Mouse (Mus musculus) heart, adult 2 months (tissue): Measurements from ENCODE around the gene Shroom3. TPM values are rescaled to one million over a fixed set of nuclear protein-coding genes. Genes with fewer than 3 reads are reported as not detected.
A peak's percentile ranks its signal among the peaks of the same experiment; 100 is the strongest.

ENCODE experiments used
- DNase-seq, 2 experiments: peaks; one replicate each; pipeline ENCODE4 v3.0.0; 2021
- H3K27ac ChIP-seq: fragments of 200-600 bp; 2 replicates; pipeline ENCODE4 v1.8.1; 2022
- H3K27me3 ChIP-seq: fragments of 200-500 bp; 2 replicates; pipeline ENCODE4 v1.6.1; 2012; ENCODE audit warnings: mild to moderate bottlenecking, low read length, inconsistent platforms, mixed read lengths; ENCODE audit not compliant: control insufficient read depth, insufficient read depth
- H3K36me3 ChIP-seq: fragments of 200-500 bp; 2 replicates; pipeline ENCODE4 v1.6.1; 2012; ENCODE audit warnings: low read length, inconsistent platforms; ENCODE audit not compliant: control insufficient read depth, insufficient read depth
- H3K4me1 ChIP-seq: fragments of 200-500 bp; 2 replicates; pipeline ENCODE4 v1.6.1; 2011; ENCODE audit warnings: low read length; ENCODE audit not compliant: control insufficient read depth, insufficient read depth
- H3K4me3 ChIP-seq: fragments of 200-600 bp; 2 replicates; pipeline ENCODE4 v1.8.1; 2022
- H3K79me2 ChIP-seq: fragments of 200-500 bp; replicated peaks from 2 replicates; pipeline ENCODE4 v1.6.1; 2012; ENCODE audit warnings: mild to moderate bottlenecking, inconsistent platforms, low read length, moderate library complexity, mixed read lengths; ENCODE audit not compliant: control insufficient read depth, insufficient read depth
- H3K9ac ChIP-seq: fragments of 200-500 bp; 2 replicates; pipeline ENCODE4 v1.6.1; 2012; ENCODE audit warnings: low read depth, mild to moderate bottlenecking, control low read depth, inconsistent platforms, low read length, mixed read lengths
- CTCF ChIP-seq: fragments of 200-600 bp; IDR thresholded peaks from 2 replicates; pipeline ENCODE4 v1.8.1; 2022; ENCODE audit warnings: antibody characterized with exemption, mild to moderate bottlenecking, moderate library complexity
- EP300 ChIP-seq: fragments of 200-500 bp; IDR thresholded peaks from 2 replicates; pipeline ENCODE4 v1.6.1; 2011; ENCODE audit warnings: low read depth, low read length, control low read depth; ENCODE audit not compliant: insufficient read depth
- POLR2A ChIP-seq: fragments of 200-500 bp; IDR thresholded peaks from 2 replicates; pipeline ENCODE4 v1.6.1; 2011; ENCODE audit warnings: mild to moderate bottlenecking, low read depth, low read length, control low read depth; ENCODE audit not compliant: insufficient read depth
- WGBS: fragments of 180-500 bp; shearing (Covaris S2); methylation state at CpG from one replicate; pipeline ENCODE4 v1.1.7; 2018; 5-methylcytosine and 5-hydroxymethylcytosine counted together
- intact Hi-C: fragments of 180-260 bp; cut with DNase I; formaldehyde crosslinking; loops from one replicate; pipeline ENCODE4 v1.15.1; 2025
- polyA plus RNA-seq: library from polyadenylated mRNA; depleted of rRNA; stranded (reverse); fragments of >200 nt; gene quantifications from 2 replicates; pipeline ENCODE4 v1.2.3, GENCODE M21; 2012
- total RNA-seq, 2 experiments: library from RNA; stranded (reverse); gene quantifications; 2 replicates each; pipeline ENCODE4 v1.2.3; 2021

Gene Shroom3
- total and polyA plus RNA-seq, 3 experiments, result 32.8 to 38.5 (median 32.8) TPM

DNA sequence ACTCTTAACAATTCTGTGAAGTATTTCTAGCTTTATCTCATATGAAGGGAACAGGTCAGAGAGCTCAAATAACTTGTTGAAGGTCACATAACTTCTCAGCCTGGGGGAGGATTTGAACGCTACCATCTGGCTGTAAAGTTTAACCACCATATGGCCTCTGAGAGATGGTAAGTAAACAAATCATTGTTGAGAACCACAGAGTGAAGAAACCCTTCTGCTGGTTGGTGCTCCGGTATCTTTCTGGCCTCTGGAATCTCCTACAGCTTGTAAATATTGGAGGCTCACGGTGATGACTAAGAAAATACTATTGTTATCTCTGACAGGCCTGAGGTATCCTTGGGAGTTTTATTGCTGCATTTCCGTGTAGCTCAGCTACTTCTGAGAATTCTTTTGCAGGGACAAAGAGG, 80.3 kb downstream of the Shroom3 start:
- Histone ChIP-seq H3K36me3 (peaks cover 2% of the 10 kb centered on the region; the same call in 1 of the 2 replicates), H3K9ac (no peak overlapping the region), H3K27me3 (no peaks in the 10 kb centered on the region), H3K79me2 (no peaks in the 10 kb centered on the region), H3K4me3 (no peak overlapping the region), H3K4me1 (peaks cover 6% of the 10 kb centered on the region), H3K27ac (0 out of 2 replicates have a peak overlapping the region, but pooled peaks have one; percentile 23)
- TF ChIP-seq POLR2A, result no peak
- TF ChIP-seq EP300, result no peak
- no peak for TF ChIP-seq CTCF
- intact Hi-C loops, result no loop called here
- DNase-seq, result no peak
- 20% methylated on average over 4 of the region's 4 CpGs for WGBS

DNA sequence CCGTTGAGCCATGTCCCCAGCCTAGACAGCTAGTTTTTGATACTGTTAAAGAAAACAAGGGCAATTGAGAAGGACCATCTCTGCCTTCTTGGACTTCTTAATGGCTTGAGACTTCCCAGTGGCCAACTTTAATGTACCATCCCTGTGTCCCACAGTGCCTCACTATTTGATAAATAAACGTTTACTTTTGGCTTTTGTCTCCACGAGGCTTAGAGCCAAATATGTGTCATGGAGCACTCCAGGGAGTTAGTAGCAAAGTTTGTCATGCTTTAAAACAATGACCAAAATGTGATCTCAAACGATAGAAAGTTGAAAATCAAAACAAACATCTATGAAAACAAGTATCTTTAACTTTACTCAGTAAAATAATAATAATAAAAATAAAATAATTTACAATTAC, 83.1 kb downstream of the Shroom3 start:
- Histone ChIP-seq H3K9ac (no peak overlapping the region), H3K4me1 (peaks cover 6% of the 10 kb centered on the region), H3K27ac (no peak overlapping the region), H3K4me3 (no peak overlapping the region), H3K27me3 (no peaks in the 10 kb centered on the region), H3K36me3 (peaks cover 2% of the 10 kb centered on the region; the same call in 1 of the 2 replicates), H3K79me2 (no peaks in the 10 kb centered on the region)
- no peak for DNase-seq
- no peak for TF ChIP-seq CTCF
- TF ChIP-seq POLR2A, result no peak
- TF ChIP-seq EP300, result no peak
- 22% methylated on average over 4 of the region's 4 CpGs for WGBS
- intact Hi-C loops, result no loop called here

DNA sequence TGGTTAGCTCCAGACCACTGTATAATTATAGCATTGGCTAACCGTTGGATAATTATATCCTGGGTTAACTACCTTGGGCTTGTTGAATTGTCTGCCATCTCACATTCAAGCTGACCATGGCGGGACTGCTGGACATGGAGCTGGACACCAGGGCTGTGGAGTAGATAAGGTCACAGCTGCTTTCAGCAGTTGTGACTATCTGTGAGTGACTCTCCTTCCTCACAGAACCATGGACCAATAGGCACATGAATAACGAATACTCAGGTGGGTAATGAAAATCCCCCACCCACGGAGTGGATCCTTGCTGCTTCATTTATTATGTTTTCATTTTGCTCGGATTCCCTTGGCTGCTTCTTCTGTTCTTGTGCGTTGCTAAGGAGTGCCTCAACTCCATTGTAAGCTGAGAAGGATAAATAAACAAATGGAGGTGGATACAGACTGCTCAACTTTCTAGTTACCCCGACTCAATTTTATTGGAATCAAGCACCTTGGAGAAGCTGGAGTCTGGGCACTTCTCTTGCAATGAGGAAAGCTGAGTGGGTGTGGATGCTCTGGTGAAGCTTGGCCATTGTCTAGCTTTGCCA, 84.1 kb downstream of the Shroom3 start:
- H3K27me3 ChIP-seq, result no peaks in the 10 kb centered on the region
- no peak overlapping the region for H3K9ac ChIP-seq
- TF ChIP-seq POLR2A (no peak), EP300 (no peak), CTCF (no peak)
- intact Hi-C loops, result no loop called here
- peaks cover 2% of the 10 kb centered on the region; the same call in 1 of the 2 replicates for H3K36me3 ChIP-seq
- no peak for DNase-seq
- no peaks in the 10 kb centered on the region for H3K79me2 ChIP-seq
- WGBS, result 52% methylated on average over 7 of the region's 7 CpGs
- H3K4me1 ChIP-seq, result peaks cover 3% of the 10 kb centered on the region
- no peak overlapping the region for H3K27ac ChIP-seq
- no peak overlapping the region for H3K4me3 ChIP-seq

DNA sequence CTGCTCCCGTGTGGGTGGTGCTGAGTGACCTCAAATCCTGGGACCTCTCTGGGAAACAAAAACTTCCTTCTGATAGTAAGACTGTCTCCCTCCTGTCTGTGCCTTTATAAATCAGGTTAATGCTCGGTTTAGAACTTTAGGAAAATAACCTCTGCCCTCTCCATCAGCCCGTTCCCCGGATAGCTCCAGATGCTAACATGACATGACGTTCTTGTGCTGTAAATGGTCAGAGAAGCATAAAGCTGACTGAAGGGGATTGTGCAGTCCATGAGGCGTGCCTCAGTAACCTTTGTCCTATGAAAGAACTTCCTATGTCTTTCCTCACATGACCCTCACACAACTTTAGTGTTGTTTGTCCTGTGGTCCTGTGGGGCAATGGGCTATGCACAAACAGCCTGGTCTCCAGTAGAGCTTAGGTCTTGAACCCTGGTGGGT, 84.6 kb downstream of the Shroom3 start:
- H3K27ac ChIP-seq, result no peak overlapping the region

DNA sequence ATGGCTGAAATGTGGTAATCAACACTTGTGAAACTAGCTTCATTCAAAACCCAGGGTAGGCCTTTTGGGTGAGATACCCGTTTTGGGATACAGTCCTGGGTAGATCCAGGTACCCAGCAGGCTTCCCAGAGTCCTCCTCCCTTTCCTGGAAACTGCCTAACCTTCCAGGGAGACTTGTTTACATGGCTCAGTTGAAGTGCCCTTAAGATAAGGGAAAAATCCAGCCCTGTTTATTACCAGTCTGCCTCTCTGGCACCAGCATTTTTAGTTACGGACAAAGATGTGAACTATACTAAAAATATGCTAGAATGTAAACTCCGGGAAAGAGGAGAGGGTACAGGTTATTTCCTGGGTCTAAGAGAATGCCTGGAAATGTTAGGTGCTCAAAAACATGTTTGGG, 90.6 kb downstream of the Shroom3 start:
- DNase-seq, result no peak
- intact Hi-C loops, result no loop called here
- WGBS, result 22% methylated on average over 3 of the region's 3 CpGs
- Histone ChIP-seq H3K27me3 (no peaks in the 10 kb centered on the region), H3K79me2 (no peaks in the 10 kb centered on the region), H3K27ac (peak overlapping the region; percentile 47), H3K36me3 (no peaks in the 10 kb centered on the region), H3K4me1 (0 out of 2 replicates have a peak, but pooled peaks cover 1% of the 10 kb centered on the region), H3K9ac (no peak overlapping the region), H3K4me3 (no peak overlapping the region)
- TF ChIP-seq POLR2A (no peak), CTCF (no peak), EP300 (no peak)

More for the DNA sequence above, 84.6 kb downstream of the Shroom3 start:
- 51% methylated on average over 6 of the region's 6 CpGs for WGBS
- Histone ChIP-seq H3K9ac (no peak overlapping the region), H3K4me1 (peaks cover 3% of the 10 kb centered on the region), H3K27me3 (no peaks in the 10 kb centered on the region), H3K79me2 (no peaks in the 10 kb centered on the region), H3K4me3 (no peak overlapping the region), H3K36me3 (peaks cover 2% of the 10 kb centered on the region; the same call in 1 of the 2 replicates)
- intact Hi-C loops, result no loop called here
- DNase-seq, result no peak
- TF ChIP-seq POLR2A (no peak), EP300 (no peak), CTCF (no peak)

DNA sequence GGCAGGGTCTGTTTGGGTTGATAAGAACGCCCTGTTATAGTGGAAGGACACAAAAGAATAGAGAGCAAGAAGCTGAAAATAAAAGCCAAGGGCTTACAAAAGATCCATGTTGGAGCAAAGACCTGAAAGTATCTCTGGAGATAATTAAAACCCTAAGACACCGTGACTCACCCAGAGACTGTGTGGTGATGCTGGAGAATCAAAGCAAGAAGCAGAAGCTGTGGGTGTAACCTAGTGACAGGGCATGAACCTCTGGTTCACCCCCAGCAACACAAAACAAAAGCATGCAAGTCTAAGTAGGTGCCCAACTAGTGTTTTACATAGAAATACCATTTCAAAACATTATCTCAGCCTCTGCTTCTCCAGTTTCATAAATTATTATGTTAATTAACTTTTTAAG, 91.2 kb downstream of the Shroom3 start:
- Histone ChIP-seq H3K9ac (no peak overlapping the region), H3K27me3 (no peaks in the 10 kb centered on the region), H3K36me3 (no peaks in the 10 kb centered on the region), H3K4me3 (no peak overlapping the region), H3K4me1 (0 out of 2 replicates have a peak, but pooled peaks cover 1% of the 10 kb centered on the region), H3K79me2 (no peaks in the 10 kb centered on the region), H3K27ac (peak overlapping the region; percentile 47; the same call in 1 of the 2 replicates)
- no peak for DNase-seq
- TF ChIP-seq EP300, result no peak
- no peak for TF ChIP-seq CTCF
- no peak for TF ChIP-seq POLR2A
- intact Hi-C loops, result no loop called here
- 63% methylated on average over 2 of the region's 2 CpGs for WGBS
